Mouse (Mus musculus) left cerebral cortex, postnatal 10 days (tissue): ENCODE measurements around the gene Pbx1. TPM values are rescaled to one million over a fixed set of nuclear protein-coding genes. Genes with fewer than 3 reads are reported as not detected.

Experiments
- DNase-seq, 2 experiments: peaks; one replicate each; pipeline ENCODE4 v3.0.0; 2021 to 2022; ENCODE audit warnings: low spot score in 2 of 2, mixed read lengths in 1 of 2; ENCODE audit errors: extremely low spot score in 1 of 2
- intact Hi-C: fragments of 180-260 bp; cut with DNase I; formaldehyde crosslinking; loops from one replicate; pipeline ENCODE4 v1.15.1; 2025
- total RNA-seq, 2 experiments: library from RNA; stranded (reverse); gene quantifications; 2 replicates each; pipeline ENCODE4 v1.2.3; 2021

Pbx1 gene
- total RNA-seq, 2 experiments from 2014 or later = 164 to 181 TPM

DNA sequence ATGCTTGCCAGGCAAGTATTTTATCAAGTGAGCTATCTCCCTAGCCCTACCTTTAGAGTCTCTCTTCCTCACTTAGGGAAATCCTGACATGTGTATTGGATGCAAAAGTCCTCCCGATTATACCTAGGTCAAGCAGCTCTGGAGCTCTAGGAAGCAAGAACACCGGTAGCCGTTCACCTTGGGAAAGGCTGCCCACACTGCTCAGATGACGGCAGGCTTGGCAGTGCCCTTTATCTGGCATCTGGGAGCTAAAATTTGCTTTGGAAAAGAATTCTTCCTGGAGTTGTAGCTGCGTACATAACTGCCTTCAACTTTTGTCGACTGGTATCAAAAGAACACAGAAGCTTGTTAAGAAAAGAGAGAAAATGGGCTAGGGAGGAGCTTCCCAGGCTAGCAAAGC is 37.5 kb downstream of the Pbx1 start:
- intact Hi-C loops = loop anchor here (2.0 kb wide), 1 partner anchor 28 kb away; no protein-coding TSS in a partner anchor
- DNase-seq = no peak

DNA sequence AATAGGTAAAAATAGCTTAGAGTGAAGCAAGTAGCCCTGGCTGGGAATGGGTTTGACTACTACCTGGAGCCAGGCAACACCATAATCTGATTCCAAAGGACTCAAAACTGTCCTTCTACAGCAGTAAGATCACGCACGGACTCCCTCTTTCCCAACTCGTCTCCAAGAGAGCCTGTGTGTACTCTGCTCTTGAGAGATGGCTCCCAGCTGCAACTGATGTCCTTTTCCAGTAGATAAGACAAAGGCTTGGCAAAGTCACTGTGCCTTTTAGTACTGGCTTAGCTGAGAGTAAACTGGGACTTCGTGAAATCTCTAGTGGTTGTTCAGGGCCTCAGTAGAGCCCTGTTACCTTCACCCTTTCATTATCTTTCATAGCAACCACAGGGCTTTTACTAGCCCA is 38.6 kb downstream of the Pbx1 start:
- intact Hi-C loops = no loop called here
- no peak for DNase-seq

DNA sequence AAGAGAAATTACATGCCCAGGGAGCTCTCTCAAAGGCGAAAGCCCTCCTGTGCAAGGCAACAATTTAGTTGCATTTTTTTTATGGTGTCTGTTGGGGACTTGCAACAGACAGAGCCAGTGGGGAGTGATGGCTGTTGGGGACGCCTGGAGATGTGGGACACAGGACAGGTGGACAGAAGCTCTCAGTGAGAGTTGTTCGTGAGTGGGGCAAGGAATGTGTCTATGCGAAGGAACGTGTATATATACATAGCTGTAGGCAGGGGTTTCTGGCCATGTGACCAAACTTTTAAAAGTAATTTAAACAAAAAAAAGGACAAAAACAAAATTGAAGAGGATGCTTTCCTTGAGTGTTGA is 39.6 kb downstream of the Pbx1 start:
- no peak for DNase-seq
- intact Hi-C loops = no loop called here

GRCm38 (mm10) chr1:168391617-168392499 is 40.2 kb downstream of the Pbx1 start:
- intact Hi-C loops = no loop called here
- peak; percentile 49 to 63 for DNase-seq

DNA sequence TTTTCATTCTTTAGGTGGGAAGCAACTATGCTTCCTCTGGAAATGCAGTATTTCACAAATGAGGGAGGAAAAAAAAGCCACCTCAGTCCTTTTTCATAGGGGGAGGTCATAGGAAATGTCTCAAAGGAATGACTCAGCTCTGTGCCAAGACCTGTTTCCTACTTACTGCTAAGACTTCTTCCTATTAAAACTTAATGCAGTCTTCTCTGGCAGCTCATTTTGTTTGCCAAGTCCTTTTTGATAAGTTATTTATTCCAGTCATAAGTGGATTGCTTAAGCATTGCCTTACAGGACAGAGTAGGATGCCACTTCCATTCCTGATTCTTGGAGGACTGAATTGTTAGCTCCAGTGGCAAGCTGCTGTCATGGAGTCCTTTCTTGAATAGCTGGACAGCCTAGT is 41.3 kb downstream of the Pbx1 start:
- intact Hi-C loops = no loop called here

DNA sequence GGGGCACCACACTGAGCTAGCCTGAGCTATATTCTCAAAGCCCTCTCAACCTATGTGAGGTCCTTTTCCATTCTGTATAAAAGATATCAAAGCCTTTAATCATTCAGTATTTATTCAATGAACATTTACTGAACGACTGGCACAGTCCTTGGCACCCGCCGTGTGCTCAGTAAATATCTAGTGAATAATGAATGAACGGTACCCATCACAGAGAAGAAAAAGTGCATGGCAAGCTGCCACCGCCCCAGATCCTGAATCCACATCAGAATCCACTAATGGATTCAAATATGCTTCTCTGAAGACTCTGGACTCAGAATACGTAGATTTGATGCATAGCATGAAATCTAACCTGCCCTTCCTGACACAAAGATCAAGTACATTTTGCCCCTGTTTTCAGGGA is 45.9 kb downstream of the Pbx1 start:
- no peak for DNase-seq
- intact Hi-C loops = no loop called here

More for the DNA sequence above, 41.3 kb downstream of the Pbx1 start:
- no peak for DNase-seq

DNA sequence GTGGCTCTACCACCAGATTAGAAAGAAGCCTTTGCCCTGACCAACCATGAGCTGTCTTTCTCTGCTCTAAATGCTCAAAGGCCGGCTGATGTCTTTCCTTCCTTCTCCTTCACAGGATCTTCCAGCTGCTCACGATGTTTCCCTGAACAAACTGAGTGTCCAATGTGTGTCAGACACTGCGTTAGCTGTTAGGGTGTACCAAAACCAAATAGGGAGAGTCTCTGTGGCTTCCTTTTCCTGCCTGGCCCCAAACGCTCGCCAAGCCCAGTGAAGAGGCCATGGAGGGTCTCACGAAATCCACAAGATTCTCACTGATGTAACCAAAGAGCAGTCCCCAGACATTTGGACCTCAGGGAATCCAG is 47.5 kb downstream of the Pbx1 start:
- DNase-seq = no peak
- intact Hi-C loops = no loop called here

DNA sequence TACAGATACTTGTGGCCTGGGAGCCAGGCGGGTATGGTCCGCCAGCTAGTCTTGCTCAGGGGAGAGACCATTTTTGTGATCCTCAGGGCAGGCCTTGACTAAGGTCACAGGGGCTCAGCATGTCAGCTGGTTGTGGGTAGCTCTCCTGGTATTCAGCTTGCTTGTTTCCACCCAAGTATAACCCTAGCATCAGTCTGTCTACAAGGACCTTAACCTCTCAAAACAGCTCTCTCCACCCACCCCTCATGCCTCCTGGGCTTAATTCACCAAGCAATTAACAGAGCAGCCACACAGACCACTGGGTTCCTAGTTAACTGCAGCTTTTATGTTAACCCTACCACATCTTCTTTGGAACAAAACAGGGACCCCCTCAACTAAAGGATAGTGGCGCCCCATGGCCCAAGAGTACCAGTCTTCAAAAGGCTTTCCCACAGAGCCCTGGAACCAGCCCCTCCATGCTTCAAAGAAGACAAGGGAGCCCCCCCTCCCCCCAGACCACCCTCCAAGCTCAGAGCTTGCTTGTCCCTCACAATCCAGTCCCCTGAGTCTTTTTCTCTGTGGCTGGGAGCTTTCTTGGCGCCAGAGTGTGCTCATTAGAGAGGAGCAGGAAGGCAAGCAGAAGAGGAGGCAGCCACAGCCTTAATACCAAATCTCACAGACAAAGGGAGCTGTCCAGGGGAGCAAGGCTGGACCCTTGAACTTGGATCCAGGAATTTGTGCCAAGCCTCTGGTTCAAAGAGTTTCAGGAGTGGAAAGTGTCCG is 48.1 kb downstream of the Pbx1 start:
- intact Hi-C loops = no loop called here
- DNase-seq = peak in 1 of 2 experiments; percentile 60

GRCm38 (mm10) chr1:168382823-168383157 is 49.3 kb downstream of the Pbx1 start:
- intact Hi-C loops = no loop called here
- DNase-seq = no peak

DNA sequence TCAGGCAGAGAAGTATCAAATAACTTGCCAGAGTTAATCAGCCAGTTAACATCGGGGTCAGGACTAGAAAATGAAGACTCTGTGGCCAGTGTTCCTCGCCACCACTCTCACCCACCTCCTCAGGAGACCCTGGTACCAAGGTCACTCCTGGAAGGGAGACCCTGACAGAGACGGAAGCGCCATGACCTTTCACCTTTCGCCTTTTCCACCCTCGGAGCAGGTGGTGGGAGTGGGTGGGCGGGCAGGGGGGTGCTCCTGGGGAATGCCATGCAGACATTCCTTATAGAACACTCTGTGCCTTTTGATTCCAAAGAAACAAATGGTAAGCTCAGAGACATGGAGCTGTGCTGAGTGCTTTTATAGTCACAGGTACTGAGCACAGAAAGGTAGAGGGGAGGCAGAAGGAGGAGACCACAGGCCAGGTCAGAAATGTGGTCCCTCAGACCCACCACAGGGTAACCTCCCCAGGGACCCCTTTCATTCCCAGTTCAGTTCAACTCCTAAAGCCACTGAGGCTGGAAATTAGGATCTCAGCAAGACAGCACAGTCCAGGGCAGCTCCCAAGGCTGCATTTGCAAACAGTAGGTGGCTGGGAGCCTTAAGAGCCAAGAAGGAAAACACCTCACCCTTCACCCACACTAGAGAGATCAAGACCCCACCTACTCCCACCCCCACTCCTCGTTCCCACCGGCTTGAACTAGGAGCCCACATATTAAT is 49.8 kb downstream of the Pbx1 start:
- intact Hi-C loops = no loop called here

DNA sequence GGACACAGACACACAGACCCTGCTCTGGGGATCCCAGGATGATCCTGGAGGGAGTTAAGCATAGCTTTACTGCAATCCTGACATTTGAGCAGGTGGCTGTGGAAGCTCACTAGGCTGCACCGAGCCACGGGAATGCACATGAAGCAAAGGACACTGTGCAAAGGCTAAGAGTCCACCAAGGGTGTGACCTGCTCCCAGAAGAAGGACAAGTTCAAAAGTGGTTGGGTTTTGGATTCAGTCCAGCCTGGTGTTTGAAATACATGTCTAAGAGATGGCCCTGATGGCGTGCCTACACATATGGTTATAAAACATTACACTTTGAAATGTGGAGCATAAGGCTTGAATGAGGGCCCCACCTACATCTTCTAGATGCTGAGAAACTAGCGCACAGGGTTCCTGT is 50.6 kb downstream of the Pbx1 start:
- DNase-seq = no peak
- intact Hi-C loops = no loop called here

More for the DNA sequence above, 49.8 kb downstream of the Pbx1 start:
- DNase-seq = no peak

GRCm38 (mm10) chr1:168380241-168380770 is 51.8 kb downstream of the Pbx1 start:
- no peak for DNase-seq
- intact Hi-C loops = no loop called here

GRCm38 (mm10) chr1:168377650-168378049 is 54.4 kb downstream of the Pbx1 start:
- intact Hi-C loops = no loop called here
- no peak for DNase-seq

DNA sequence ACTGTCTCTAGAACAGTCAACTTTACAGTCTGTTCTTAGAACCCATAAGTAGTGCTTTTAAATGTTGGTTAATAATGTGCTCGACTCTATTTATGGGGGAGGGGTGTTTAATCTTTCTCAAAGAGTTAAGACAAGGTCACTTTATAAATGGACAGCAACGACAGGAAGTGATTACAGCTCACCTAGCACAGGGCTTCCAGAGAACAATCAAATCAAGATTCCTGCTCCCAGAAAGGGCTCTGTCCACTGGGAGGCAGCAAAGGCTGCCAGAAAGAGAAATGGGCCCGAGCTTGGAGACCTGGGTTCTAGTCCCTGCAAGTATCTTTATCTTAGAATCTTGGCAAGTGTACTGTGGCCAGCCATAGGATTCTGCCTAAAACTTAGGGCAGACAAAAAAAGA is 55.7 kb downstream of the Pbx1 start:
- intact Hi-C loops = no loop called here
- no peak for DNase-seq

GRCm38 (mm10) chr1:168374953-168375600 is 57.0 kb downstream of the Pbx1 start:
- DNase-seq = no peak

DNA sequence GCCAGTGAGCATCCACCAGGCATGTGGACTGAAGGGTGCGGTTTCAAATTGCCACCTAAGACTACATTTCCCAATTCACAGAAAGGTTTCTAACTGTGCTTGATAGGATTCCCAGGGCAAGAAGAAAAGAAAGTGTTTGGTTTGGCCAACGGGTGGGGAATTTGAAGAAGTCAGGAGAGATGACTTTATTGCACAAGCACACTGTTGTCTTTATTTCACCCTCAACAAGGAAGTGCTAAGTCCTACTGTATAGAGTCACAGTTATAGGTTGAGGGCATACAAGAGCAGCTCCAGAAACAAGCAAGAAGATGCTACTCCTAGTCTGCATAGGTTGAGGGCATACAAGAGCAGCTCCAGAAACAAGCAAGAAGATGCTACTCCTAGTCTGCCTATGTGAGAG is 60.0 kb downstream of the Pbx1 start:
- DNase-seq = no peak
- intact Hi-C loops = no loop called here

More at GRCm38 (mm10) chr1:168374953-168375600, 57.0 kb downstream of the Pbx1 start:
- intact Hi-C loops = no loop called here

- intact Hi-C loops = no loop called here
- no peak for DNase-seq
These were observed 61.1 kb downstream of the Pbx1 start for GRCm38 (mm10) chr1:168370966-168371365.

DNA sequence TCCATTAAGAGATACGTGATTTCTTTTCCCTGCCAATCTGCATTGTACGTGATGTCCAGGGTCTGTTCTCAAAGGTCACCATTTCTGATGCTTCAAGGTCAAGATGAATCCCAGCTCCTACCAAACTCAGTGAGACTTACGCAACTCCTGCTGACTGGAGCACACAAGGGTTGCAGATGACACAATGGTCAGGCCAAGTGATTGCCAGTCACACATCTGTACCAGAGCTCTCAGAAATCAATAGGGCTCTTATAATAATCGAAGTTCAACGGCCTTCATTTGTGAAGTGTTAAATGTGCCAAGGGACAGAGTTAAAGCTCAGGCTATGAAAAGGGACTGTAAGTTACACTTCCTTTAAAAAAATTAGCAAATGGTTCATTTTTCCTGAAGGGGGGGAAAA is 65.8 kb downstream of the Pbx1 start:
- DNase-seq = no peak
- intact Hi-C loops = no loop called here

GRCm38 (mm10) chr1:168364325-168364724 is 67.7 kb downstream of the Pbx1 start:
- DNase-seq = no peak
- intact Hi-C loops = no loop called here
